Mouse (Mus musculus) E14TG2a.4 (cell line): ENCODE results near the gene Asdurf.

ENCODE experiments used
- CTCF ChIP-seq: conservative IDR thresholded peaks from 2 replicates; pipeline ENCODE4 v1.5.1; 2014; ENCODE audit warnings: low read length
- NANOG ChIP-seq: IDR thresholded peaks from 2 replicates; pipeline ENCODE4 v1.6.1; 2014; ENCODE audit warnings: borderline replicate concordance, low read length, mixed read lengths
- POU5F1 ChIP-seq: IDR thresholded peaks from 2 replicates; pipeline ENCODE4 v1.6.1; 2014; ENCODE audit warnings: low read length, borderline replicate concordance

DNA sequence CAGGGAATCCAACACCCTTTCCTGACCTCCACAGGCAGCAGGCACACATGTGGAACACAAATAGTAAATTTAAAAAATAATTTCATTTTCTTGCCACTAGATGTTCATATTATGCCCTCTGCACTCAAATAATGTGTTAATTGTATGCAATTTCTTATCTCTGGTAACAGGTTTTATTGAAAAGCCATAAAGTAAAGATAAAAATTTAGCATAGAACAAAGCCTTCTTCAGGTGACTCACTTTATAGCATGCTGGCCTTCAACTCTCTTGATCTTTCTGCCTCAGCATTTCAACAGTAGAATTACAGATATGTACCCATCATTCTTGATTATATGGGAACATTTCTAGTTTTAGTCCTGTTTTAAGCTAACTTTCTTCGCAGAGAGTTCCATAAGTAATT, 28.1 kb downstream of the Asdurf start:
- no peak for TF ChIP-seq CTCF
- TF ChIP-seq POU5F1: no peak
- no peak for TF ChIP-seq NANOG
